Mouse (Mus musculus): Measurements from ENCODE around the gene Gm21900.
"Not testable (repeated sequence)": the region's sequence is repeated elsewhere in the genome, so short reads cannot be mapped to it uniquely, and the experiment has no call there.

The Gm21900 gene

DNA sequence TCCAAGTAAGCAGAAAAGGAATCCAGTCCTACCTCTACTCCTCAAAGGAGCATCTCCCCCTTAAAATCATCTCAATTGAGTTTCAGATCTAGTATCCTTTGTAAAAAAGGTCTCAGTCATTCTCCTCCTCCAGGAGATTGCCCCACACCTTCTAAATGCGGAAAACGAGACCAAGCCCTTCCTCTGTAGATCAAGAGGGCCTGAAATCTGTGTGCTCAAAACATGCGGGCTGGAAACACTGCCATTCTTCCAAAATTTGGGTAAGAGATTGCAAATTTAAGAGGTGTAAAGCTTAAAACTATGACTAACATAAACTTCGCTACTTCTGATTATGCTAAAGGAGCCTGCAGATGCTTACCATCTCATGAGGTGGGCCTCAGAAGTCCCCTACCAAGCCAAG is at the start of gene Gm21900:
Gm21900 (plus strand) TSS at position 301 of the 400 bp plus-strand sequence.
- not testable (repeated sequence) for DNase-seq (ENCODE audit: low spot score)

DNA sequence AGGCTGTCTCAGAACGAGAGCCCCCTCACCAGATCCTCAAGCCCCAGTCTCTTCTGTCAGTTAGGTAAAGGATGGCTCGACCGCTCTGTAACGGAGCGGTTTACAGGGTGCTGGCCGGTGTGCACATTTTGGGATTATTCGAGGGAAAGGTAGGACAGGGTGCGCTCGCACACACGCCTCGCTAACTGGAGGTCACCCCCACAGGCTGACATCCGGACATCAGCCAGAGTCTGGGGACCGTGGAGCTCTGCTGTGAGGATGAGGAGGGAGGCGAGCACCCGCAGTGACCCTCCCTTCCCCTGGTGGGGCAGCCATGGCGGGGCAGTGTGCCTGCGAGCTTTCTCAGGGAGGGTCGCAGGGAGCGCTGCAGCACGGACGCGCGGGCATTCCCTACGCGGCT is 27.4 kb downstream of the Gm21900 start:
- not testable (repeated sequence) for DNase-seq (ENCODE audit: low spot score)
